Mouse (Mus musculus): ENCODE results near the gene Ppia.
"Not testable (repeated sequence)": the region's sequence is repeated elsewhere in the genome, so short reads cannot be mapped to it uniquely, and the experiment has no call there.

DNA sequence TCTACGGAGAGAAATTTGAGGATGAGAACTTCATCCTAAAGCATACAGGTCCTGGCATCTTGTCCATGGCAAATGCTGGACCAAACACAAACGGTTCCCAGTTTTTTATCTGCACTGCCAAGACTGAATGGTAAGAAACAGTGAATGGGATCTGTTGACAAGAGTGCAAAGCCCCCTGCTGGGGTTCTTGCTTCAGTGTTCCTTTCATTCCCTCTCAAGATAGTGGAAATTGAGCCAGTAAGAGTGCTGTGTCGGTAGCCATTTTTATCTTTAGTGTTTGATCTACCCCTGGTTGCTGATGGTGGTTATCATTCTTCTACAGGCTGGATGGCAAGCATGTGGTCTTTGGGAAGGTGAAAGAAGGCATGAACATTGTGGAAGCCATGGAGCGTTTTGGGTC lies 3.9 kb downstream of the Ppia start:
- not testable (repeated sequence) for TF ChIP-seq CHD2 (IDR thresholded peaks at IDR 0.05; ENCODE audit: low read length); ZNF384 (IDR thresholded peaks at IDR 0.05; ENCODE audit: low read depth, low read length); EP300 (IDR thresholded peaks at IDR 0.05; ENCODE audit: low read length); ZC3H11A (IDR thresholded peaks at IDR 0.05; ENCODE audit: low read depth, low read length); POLR2A (IDR thresholded peaks at IDR 0.05; ENCODE audit: low read depth, low read length); SIN3A (IDR thresholded peaks at IDR 0.05; ENCODE audit: low read length); CTCF (conservative IDR thresholded peaks at IDR 0.05 in 1 of 2, IDR thresholded peaks at IDR 0.05 in 1 of 2; ENCODE audit: low read depth in 2 of 2, low read length in 2 of 2)
